Mouse (Mus musculus) Patski (cell line): Measurements from ENCODE around the gene Guca2a. TPM values are rescaled to one million over a fixed set of nuclear protein-coding genes. Genes with fewer than 3 reads are reported as not detected.

Source experiments
- ATAC-seq: fragments of 100-300 bp; one replicate; pipeline ENCODE4 v1.8.0; 2021
- CTCF ChIA-PET: fragments of 350-600 bp; sonication (Branson Sonifier 250); formaldehyde crosslinking; loops from one replicate; lab custom pipeline; 2022; ENCODE audit warnings: inconsistent platforms; lab: Charles Lee
- POLR2A ChIA-PET: fragments of 350-600 bp; sonication (Branson Sonifier 250); formaldehyde crosslinking; loops from one replicate; lab custom pipeline; 2022; ENCODE audit warnings: antibody characterized with exemption, inconsistent platforms; lab: Charles Lee
- DNase-seq: peaks from one replicate; pipeline ENCODE4 v3.0.0-alpha.2; 2011; ENCODE audit warnings: low read depth, low spot score
- H3K27me3 ChIP-seq: fragments of 371-371 bp; one replicate; pipeline ENCODE4 v1.5.1; 2021
- CTCF ChIP-seq: fragments of 100-300 bp; IDR thresholded peaks from one replicate; pipeline ENCODE4 v1.5.1; 2021
- in situ Hi-C: fragments of 300-500 bp; cut with MboI; formaldehyde crosslinking; loops from 3 replicates; pipeline ENCODE4 v1.11.1; 2018; ENCODE audit warnings: low pct_unique_long_range_greater_than_20kb, mixed read lengths
- polyA plus RNA-seq: library from polyadenylated mRNA; unstranded; gene quantifications from one replicate; pipeline ENCODE4 v1.2.3, GENCODE M21; 2021

The Guca2a gene
- polyA plus RNA-seq, 1 experiment from 2014 or later: not detected

- TF ChIP-seq CTCF: no peak
- DNase-seq (no peak), ATAC-seq (no peak)
- POLR2A ChIA-PET: no interaction called here
- CTCF ChIA-PET: no interaction called here
- in situ Hi-C loops: loop anchor here (10.0 kb wide), 1 partner anchor 203 kb away; no protein-coding TSS in a partner anchor
- no peaks in the 10 kb centered on the region for H3K27me3 ChIP-seq
Observed at GRCm38 (mm10) chr4:119637946-119638345, 442 bp downstream of the Guca2a start.

DNA sequence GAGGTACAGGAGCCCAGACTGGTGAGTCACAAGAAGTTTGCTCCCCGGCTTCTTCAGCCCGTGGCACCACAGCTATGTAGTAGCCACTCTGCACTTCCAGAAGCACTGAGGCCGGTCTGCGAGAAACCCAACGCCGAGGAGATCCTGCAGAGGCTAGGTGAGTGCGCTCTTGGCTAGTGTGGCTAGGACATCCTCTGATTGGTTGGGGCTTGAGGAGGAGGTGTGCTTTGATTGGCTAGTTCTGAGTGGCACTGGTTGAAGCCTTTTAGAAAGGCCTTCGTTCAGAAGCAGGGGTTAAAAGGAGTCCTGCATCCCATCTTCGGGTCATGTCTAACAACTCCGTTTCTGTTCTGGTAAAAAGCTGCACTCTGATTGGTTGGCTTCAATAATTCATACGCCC lies 1.2 kb downstream of the Guca2a start:
- in situ Hi-C loops: loop anchor here (10.0 kb wide), 1 partner anchor 204 kb away; no protein-coding TSS in a partner anchor
- ATAC-seq: no peak
- TF ChIP-seq CTCF: no peak
- no peaks in the 10 kb centered on the region for H3K27me3 ChIP-seq
- DNase-seq: no peak
- CTCF ChIA-PET: no interaction called here
- POLR2A ChIA-PET: no interaction called here

GRCm38 (mm10) chr4:119642666-119643065 lies 5.2 kb downstream of the Guca2a start:
- DNase-seq (no peak), ATAC-seq (no peak)
- TF ChIP-seq CTCF: no peak
- CTCF ChIA-PET: no interaction called here
- no peaks in the 10 kb centered on the region for H3K27me3 ChIP-seq
- POLR2A ChIA-PET: no interaction called here
- in situ Hi-C loops: no loop called here

GRCm38 (mm10) chr4:119657011-119657410 lies 19.5 kb downstream of the Guca2a start:
- in situ Hi-C loops: no loop called here
- ChIA-PET CTCF (interaction anchor here (1.8 kb wide), 1 partner anchor 16 kb away, joined by 4 read pairs; no protein-coding TSS in a partner anchor), POLR2A (interaction anchor here (0.6 kb wide), 1 partner anchor 252 kb away, joined by 7 read pairs; no protein-coding TSS in a partner anchor)
- DNase-seq: no peak
- H3K27me3 ChIP-seq: no peaks in the 10 kb centered on the region
- ATAC-seq: no peak
- TF ChIP-seq CTCF: no peak

GRCm38 (mm10) chr4:119658246-119658645 lies 20.7 kb downstream of the Guca2a start:
- no peak for ATAC-seq
- POLR2A ChIA-PET: no interaction called here
- in situ Hi-C loops: no loop called here

GRCm38 (mm10) chr4:119658731-119659130 lies 21.2 kb downstream of the Guca2a start, which contains the start of gene Guca2b:
TSS of gene Guca2b (minus strand) at chr4:119658954.
- ATAC-seq: no peak
- ChIA-PET CTCF (no interaction called here), POLR2A (no interaction called here)
- TF ChIP-seq CTCF: no peak
- DNase-seq: no peak
- H3K27me3 ChIP-seq: no peaks in the 10 kb centered on the region
- in situ Hi-C loops: no loop called here

More at GRCm38 (mm10) chr4:119658246-119658645, 20.7 kb downstream of the Guca2a start:
- H3K27me3 ChIP-seq: no peaks in the 10 kb centered on the region
- no peak for TF ChIP-seq CTCF
- no peak for DNase-seq
- CTCF ChIA-PET: interaction anchor here (1.8 kb wide), 1 partner anchor 17 kb away, joined by 4 read pairs; no protein-coding TSS in a partner anchor

GRCm38 (mm10) chr4:119660007-119660406 lies 22.5 kb downstream of the Guca2a start:
- ChIA-PET CTCF (interaction anchor here (0.9 kb wide), 1 partner anchor 28 kb away, joined by 3 read pairs; no protein-coding TSS in a partner anchor), POLR2A (no interaction called here)
- no peak for TF ChIP-seq CTCF
- no peaks in the 10 kb centered on the region for H3K27me3 ChIP-seq
- DNase-seq (no peak), ATAC-seq (no peak)
- in situ Hi-C loops: loop anchor here (10.0 kb wide), 2 partner anchors 235 to 415 kb away; partner anchors contain the start of genes Ppcs and Zmynd12

DNA sequence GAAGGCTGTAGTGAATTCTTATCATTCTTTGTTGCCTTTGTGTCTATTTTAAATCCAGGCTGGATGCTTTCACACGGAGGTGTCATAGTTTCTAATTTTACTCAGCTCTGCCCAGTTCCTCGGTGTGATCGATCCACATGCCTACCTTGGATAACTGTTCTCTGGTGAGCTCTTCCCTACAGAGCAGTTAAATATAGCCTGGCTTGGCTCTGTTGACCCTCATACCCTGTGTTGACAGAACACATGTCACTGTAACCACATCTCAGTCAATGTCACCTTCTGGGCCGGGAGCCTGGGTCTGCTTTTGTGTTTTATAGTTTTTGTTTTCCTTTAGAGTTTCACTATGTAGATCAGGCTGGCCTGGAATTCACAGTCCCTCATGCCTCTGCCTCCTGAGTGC lies 24.6 kb downstream of the Guca2a start:
- CTCF ChIA-PET: no interaction called here
- in situ Hi-C loops: loop anchor here (10.0 kb wide), 2 partner anchors 237 to 417 kb away; partner anchors contain the start of genes Ppcs and Zmynd12
- POLR2A ChIA-PET: no interaction called here

DNA sequence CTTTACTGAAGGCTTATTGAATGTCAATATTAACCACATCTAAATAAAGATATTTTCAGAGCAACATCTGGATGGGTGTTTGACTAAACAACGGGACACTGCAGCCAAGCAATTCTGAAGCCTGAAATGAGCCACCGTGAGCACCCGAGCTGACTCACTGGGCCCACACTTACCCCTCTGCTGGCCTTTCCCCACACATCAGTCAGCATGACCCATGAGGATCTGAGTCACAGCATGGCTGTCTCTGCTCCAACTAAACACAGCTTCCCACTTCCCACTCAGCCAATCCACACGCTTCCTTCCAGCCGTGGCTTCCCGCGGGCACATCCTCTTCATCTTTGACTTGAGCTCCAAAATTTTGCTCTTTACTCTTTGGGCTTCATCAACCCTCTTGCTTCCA lies 25.5 kb downstream of the Guca2a start:
- DNase-seq: peak; percentile 53

More for the DNA sequence above, 24.6 kb downstream of the Guca2a start:
- TF ChIP-seq CTCF: no peak
- DNase-seq (no peak), ATAC-seq (no peak)
- H3K27me3 ChIP-seq: no peaks in the 10 kb centered on the region

GRCm38 (mm10) chr4:119663409-119664095 lies 26.0 kb downstream of the Guca2a start:
- no peak for TF ChIP-seq CTCF
- ChIA-PET POLR2A (no interaction called here), CTCF (no interaction called here)
- DNase-seq (no peak), ATAC-seq (no peak)
- no peaks in the 10 kb centered on the region for H3K27me3 ChIP-seq
- in situ Hi-C loops: loop anchor here (10.0 kb wide), 2 partner anchors 239 to 419 kb away; partner anchors contain the start of genes Ppcs and Zmynd12

More for the DNA sequence above, 25.5 kb downstream of the Guca2a start:
- ChIA-PET POLR2A (no interaction called here), CTCF (no interaction called here)
- TF ChIP-seq CTCF: no peak
- no peaks in the 10 kb centered on the region for H3K27me3 ChIP-seq
- in situ Hi-C loops: loop anchor here (10.0 kb wide), 2 partner anchors 238 to 418 kb away; partner anchors contain the start of genes Ppcs and Zmynd12
- ATAC-seq: peak; percentile 80

- CTCF ChIA-PET: interaction anchor here (0.6 to 1.1 kb wide), 2 partner anchors 42 to 253 kb away, joined by 3 read pairs; no protein-coding TSS in a partner anchor
- ATAC-seq: no peak
- DNase-seq: no peak
- TF ChIP-seq CTCF: no peak
- in situ Hi-C loops: loop anchor here (10.0 kb wide), 2 partner anchors 240 to 420 kb away; partner anchors contain the start of genes Ppcs and Zmynd12
- no peaks in the 10 kb centered on the region for H3K27me3 ChIP-seq
- POLR2A ChIA-PET: no interaction called here
Observed at GRCm38 (mm10) chr4:119665166-119665565, 27.7 kb downstream of the Guca2a start.
